Mouse (Mus musculus): ENCODE measurements around the gene Taok2. TPM values are rescaled to one million over a fixed set of nuclear protein-coding genes. Genes with fewer than 3 reads are reported as not detected.

Taok2 gene
- polyA plus RNA-seq, 1 experiment from 2014 or later = 57.2 TPM

DNA sequence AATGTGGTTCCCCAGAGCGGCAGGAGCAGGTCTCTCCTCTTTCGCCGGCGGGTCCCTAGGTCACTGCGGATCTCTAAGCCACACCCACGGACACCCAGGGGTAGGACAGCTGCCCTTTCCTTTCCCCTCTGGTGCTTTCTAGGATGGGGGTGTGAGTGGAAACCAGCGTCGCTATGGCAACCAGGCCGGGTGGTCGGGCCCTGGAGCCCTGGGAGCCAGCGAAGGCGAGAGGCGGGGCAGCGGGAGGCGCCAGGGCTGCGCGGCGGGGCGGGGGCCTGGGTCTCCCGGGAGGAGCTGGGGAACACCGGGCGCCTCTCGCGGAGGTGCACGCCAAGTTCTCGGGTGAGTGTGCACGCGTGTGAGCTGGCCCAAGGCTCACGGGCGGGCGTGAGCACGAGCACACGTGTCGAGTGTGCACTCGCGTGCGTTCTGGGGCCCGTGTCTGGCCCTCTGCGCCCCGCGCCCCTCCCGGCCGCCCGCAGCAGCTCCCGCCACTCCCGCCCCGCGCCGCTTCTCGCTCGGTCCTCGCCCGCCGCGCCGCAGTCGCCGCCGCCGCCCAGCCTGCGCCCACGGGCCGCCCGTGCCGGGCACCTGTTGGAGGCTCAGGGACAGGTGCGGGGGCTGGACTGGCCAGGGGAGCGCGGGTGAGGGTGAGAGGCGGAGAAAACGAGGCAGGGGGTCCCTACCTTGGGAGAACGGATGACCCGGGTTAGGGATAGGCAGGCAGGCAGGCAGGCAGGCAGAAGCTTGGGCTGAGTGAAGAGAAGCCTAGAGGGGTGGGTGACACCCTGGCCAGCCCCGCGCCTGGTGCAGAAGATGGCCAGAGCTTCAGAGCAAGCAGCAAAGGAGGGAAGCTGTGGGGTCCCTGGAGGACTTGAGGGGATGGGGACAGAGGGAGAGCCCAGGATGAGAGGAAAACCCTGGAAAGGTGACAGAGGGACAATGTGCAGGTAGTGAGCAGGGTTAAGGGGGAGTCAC lies 36.8 kb downstream of the Taok2 start:
- under 1% methylated on average over 59 of the region's 74 CpGs for WGBS

DNA sequence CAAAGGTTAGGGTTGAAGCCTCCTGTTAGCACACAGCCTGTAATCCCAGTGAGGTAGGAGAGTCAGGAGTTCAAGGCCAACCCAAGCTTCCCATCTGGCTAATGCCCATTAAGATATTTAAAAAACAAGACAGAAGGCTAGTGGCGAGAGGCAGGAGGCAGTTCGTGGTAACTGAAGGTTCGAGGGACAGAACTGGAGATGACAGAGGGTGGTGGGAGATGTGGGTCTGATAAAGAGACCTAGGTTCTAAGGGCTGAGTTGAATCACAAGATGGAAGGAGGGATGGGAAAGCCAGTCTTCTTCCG lies 37.4 kb downstream of the Taok2 start, which contains the start of gene Doc2a:
Doc2a (plus strand) TSS at position 301 of the 305 bp plus-strand sequence.
- 20% methylated on average over 4 of the region's 4 CpGs for WGBS
- Histone ChIP-seq H3K4me1 (replicated peaks) (peaks cover 23% of the 10 kb centered on the region), H3K27ac (0 out of 2 replicates have a peak within 1 kb of the TSS, but pooled peaks have one; percentile 23), H3K36me3 (peaks cover 10% of the 10 kb centered on the region), H3K9me3 (no peaks in the 10 kb centered on the region), H3K4me2 (peak within 1 kb of the TSS; percentile 99), H3K9ac (peak within 1 kb of the TSS; percentile 77), H3K4me3 (peak within 1 kb of the TSS; percentile 57), H3K27me3 (peaks cover 63% of the 10 kb centered on the region)
- 0 out of 2 replicates have a peak, but pooled peaks have one; percentile 6 for ATAC-seq (ENCODE audit: low FRiP score)

More for the DNA sequence above, 36.8 kb downstream of the Taok2 start:
- H3K4me3 ChIP-seq = peak overlapping the region; percentile 57
- peaks cover 17% of the 10 kb centered on the region for H3K36me3 ChIP-seq
- H3K27me3 ChIP-seq = peaks cover 63% of the 10 kb centered on the region
- H3K9me3 ChIP-seq = no peaks in the 10 kb centered on the region
- 0 out of 2 replicates have a peak overlapping the region, but pooled peaks have one; percentile 23 for H3K27ac ChIP-seq
- peak overlapping the region; percentile 77 for H3K9ac ChIP-seq
- peak; percentile 49 for ATAC-seq (ENCODE audit: low FRiP score)
- peak overlapping the region; percentile 99 for H3K4me2 ChIP-seq
- H3K4me1 ChIP-seq (replicated peaks) = peaks cover 23% of the 10 kb centered on the region

DNA sequence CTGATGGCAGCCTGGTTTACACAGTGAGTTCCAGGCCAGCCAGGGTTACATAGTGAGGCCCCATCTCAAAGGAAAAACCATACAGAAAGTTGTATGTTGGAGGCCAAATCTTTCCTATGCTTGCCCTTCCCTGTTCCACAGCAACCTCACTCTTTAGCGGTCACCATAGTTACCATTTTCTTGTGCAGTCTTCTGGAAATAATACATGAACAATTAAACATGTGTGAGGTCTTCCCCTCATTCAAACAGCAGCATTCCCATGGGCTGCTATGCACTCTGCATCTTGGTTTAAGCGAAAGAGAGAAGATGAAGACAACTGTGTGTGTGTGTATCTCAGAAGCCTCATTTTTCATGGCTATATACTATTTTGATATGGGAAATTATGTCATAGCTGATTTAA lies 39.0 kb downstream of the Taok2 start:
- no peak overlapping the region for H3K27ac ChIP-seq
- no peak for ATAC-seq (ENCODE audit: low FRiP score)
- no peak overlapping the region for H3K9ac ChIP-seq

DNA sequence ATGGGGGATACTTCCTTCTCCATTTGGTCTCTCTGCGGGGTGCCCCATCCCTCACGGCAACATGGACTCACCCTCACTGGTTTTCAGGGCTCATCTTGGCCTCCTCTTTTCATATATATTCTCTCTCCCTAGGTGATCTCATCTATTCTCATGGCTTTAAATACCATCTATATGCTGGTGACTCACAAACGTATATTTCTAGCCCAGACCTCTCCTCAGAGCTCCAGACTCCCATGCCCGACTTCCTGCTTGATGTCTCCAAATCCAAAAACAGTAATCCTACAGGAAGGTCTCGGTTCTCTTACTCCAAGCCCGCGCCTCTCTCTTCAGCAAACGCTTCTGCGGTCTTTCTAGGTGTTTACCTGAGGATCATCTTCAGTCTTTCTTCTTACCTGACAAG lies 41.2 kb downstream of the Taok2 start:
- H3K36me3 ChIP-seq = no peaks in the 10 kb centered on the region
- ATAC-seq (ENCODE audit: low FRiP score) = no peak
- peaks cover 11% of the 10 kb centered on the region for H3K4me1 ChIP-seq (replicated peaks)
- no peak overlapping the region for H3K9ac ChIP-seq
- H3K9me3 ChIP-seq = 0 out of 2 replicates have a peak, but pooled peaks cover 3% of the 10 kb centered on the region
- H3K4me2 ChIP-seq = no peak overlapping the region
- H3K27ac ChIP-seq = no peak overlapping the region
- no peak overlapping the region for H3K4me3 ChIP-seq
- H3K27me3 ChIP-seq = peaks cover 28% of the 10 kb centered on the region
- WGBS = 83% methylated on average over 9 of the region's 9 CpGs

More for the DNA sequence above, 39.0 kb downstream of the Taok2 start:
- Histone ChIP-seq H3K4me2 (no peak overlapping the region), H3K27me3 (peaks cover 50% of the 10 kb centered on the region), H3K4me1 (replicated peaks) (peaks cover 23% of the 10 kb centered on the region), H3K4me3 (no peak overlapping the region), H3K36me3 (no peaks in the 10 kb centered on the region), H3K9me3 (0 out of 2 replicates have a peak, but pooled peaks cover 3% of the 10 kb centered on the region)
- 35% methylated on average over 2 of the region's 2 CpGs for WGBS

DNA sequence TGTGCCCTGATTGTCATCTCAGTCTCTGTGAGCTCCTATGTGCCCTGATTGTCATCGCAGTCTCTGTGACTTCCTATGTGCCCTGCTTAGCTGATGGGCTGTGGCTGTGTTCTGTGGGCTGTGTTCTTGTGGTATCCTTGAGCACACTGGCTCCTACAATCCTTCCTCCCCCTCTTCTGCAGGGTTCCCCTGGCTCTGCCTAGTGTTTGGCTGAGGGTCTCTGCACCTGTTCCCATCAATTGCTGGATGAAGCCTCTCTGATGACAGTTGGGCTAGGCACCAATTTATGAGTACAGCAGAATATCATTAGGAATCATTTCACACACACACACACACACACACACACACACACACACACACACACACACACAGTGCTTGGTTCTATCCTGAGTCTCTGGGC lies 51.2 kb downstream of the Taok2 start:
- Histone ChIP-seq H3K27me3 (no peaks in the 10 kb centered on the region), H3K27ac (no peak overlapping the region), H3K4me3 (no peak overlapping the region), H3K9me3 (no peaks in the 10 kb centered on the region), H3K4me1 (replicated peaks) (peaks cover 27% of the 10 kb centered on the region), H3K9ac (no peak overlapping the region), H3K4me2 (no peak overlapping the region), H3K36me3 (peaks cover 13% of the 10 kb centered on the region)
- ATAC-seq (ENCODE audit: low FRiP score) = no peak
- 89% methylated on average over 1 of the region's 1 CpGs for WGBS

DNA sequence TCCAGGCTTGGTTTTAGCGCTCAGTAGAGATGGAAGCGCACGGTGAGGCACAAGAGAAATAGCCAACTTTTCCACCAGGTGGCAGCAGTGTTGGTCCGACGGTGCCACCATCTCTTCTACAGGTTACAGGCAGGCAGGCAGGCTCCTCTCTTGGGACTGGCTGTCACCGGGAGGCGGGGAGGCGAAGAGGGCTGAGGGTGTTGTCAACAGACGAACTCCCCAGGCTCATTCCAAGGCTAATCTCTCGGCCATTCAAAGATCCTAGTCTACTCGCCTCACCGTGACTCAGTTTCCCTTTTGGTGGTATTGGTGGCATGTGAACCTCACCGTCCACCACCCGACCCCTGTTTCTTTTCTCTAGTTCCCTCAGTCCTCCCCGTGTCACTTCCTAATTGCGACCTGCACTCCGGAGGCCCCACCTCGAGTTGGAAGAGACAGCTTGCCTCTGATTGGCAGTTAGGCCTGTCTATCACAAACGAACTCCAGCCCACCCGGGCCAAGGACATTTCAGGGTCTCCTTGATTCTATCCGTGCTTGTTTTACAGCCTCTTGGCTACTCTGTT lies 52.4 kb downstream of the Taok2 start:
- WGBS = under 1% methylated on average over 21 of the region's 21 CpGs
- peak; percentile 77 for ATAC-seq (ENCODE audit: low FRiP score)
- Histone ChIP-seq H3K4me2 (peak overlapping the region; percentile 54), H3K9ac (peak overlapping the region; percentile 49; the same call in 1 of the 2 replicates), H3K27me3 (no peaks in the 10 kb centered on the region), H3K9me3 (no peaks in the 10 kb centered on the region), H3K27ac (peak overlapping the region; percentile 24; the same call in 1 of the 2 replicates), H3K4me3 (peak overlapping the region; percentile 31), H3K4me1 (replicated peaks) (peaks cover 29% of the 10 kb centered on the region), H3K36me3 (peaks cover 19% of the 10 kb centered on the region)

DNA sequence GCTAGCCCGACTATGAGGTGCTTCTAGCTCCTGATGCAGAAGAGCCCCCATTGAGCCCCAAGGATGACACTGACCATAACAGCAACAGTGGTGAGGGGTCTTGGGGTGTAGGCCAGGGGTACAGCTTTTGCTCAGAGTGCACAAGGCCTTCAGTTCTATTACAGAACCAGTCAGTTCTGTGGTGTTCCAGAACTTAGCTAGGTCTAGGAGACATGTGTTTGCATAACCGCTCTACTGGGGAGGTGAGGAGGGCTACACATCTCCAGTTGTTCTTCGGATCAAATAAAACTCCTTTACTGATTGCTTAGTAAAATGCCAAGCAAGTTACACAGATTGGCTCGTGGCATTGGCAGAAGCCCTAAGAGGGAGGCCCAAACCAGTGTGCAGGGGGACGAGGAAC lies 53.0 kb downstream of the Taok2 start, which contains the start of gene 4930451I11Rik:
4930451I11Rik (minus strand) TSS at position 101 of the 400 bp plus-strand sequence.
- peaks cover 24% of the 10 kb centered on the region for H3K36me3 ChIP-seq
- WGBS = 58% methylated on average over 5 of the region's 5 CpGs
- H3K9me3 ChIP-seq = no peaks in the 10 kb centered on the region
- no peaks in the 10 kb centered on the region for H3K27me3 ChIP-seq
- no peak for ATAC-seq (ENCODE audit: low FRiP score)
- H3K4me1 ChIP-seq (replicated peaks) = peaks cover 33% of the 10 kb centered on the region
- H3K4me3 ChIP-seq = peak within 1 kb of the TSS; percentile 31
- H3K27ac ChIP-seq = peak within 1 kb of the TSS; percentile 24; the same call in 1 of the 2 replicates
- H3K4me2 ChIP-seq = peak within 1 kb of the TSS; percentile 54
- H3K9ac ChIP-seq = peak within 1 kb of the TSS; percentile 49; the same call in 1 of the 2 replicates

DNA sequence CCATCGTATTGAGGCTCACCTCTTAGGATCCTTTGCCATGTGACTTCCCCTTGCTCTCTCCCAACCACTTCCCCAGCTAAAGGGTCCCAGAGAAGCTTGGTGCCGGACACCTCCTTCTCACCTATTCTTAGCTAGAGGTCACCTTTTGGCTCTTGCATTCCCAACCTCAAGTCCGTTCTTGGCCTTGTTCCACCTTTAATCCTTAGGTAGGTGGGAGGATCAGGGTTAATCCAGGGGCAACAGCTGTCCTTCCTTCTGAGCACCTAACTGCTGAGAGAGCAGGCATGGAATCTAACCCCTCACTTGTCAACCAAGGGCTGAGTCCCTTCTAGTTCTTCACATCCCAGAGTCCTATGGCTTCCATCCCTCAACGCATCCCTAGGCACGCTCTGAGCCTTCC lies 58.6 kb downstream of the Taok2 start:
- H3K27me3 ChIP-seq = no peaks in the 10 kb centered on the region
- H3K4me3 ChIP-seq = no peak overlapping the region
- peak overlapping the region; percentile 87; the same call in 1 of the 2 replicates for H3K9ac ChIP-seq
- no peak overlapping the region for H3K27ac ChIP-seq
- peak overlapping the region; percentile 73; the same call in 1 of the 2 replicates for H3K4me2 ChIP-seq
- H3K9me3 ChIP-seq = no peaks in the 10 kb centered on the region
- no peak for ATAC-seq (ENCODE audit: low FRiP score)
- 78% methylated on average over 5 of the region's 5 CpGs for whole genome bisulfite sequencing
- peaks cover 66% of the 10 kb centered on the region for H3K4me1 ChIP-seq (replicated peaks)
- H3K36me3 ChIP-seq = peaks cover 27% of the 10 kb centered on the region

DNA sequence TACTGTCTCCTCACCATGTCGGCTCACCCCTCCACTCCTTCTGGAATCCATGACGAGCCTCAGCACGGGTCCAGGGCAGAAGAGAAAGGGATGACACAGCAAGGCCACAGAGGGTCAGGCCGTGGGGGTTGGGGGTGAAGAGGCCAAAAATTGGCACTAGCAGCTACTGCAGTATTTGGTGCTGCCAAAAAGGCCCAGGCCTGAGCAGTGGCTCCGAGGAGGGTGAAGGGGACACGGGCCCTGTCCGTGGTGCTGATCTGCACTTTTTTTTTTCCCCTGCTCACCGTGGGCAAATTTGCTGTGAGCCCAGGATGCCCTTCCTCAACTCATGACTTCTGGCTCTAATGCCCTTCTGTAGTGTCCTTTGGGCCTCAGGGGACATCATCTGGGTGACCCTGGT lies 59.1 kb downstream of the Taok2 start:
- WGBS = 31% methylated on average over 8 of the region's 8 CpGs
- H3K9ac ChIP-seq = peak overlapping the region; percentile 87

DNA sequence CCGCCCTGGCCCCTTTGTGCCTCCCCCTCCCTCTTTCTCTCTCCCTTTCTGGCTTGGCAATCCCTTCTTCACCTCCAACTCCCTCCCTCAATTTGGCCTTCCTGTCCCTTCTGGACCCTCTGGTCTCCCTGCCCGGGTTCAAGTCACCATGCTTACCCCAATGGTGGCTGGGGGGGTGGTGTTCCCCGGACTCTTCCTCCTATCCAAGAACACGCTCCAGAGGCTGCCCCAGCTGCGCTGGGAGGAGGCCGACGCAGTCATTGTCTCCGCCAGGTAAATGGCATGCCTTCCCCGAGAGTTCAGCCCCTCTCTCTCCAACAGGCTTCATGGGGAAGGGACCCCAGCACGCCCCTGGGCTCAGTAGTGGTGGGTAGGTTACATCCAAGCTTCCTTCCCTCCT lies 60.6 kb downstream of the Taok2 start:
- WGBS = 11% methylated on average over 9 of the region's 10 CpGs
- Histone ChIP-seq H3K4me3 (peak overlapping the region; percentile 70), H3K4me2 (peak overlapping the region; percentile 73), H3K9me3 (no peaks in the 10 kb centered on the region), H3K4me1 (replicated peaks) (peaks cover 54% of the 10 kb centered on the region), H3K9ac (peak overlapping the region; percentile 87), H3K27ac (peak overlapping the region; percentile 93), H3K36me3 (peaks cover 20% of the 10 kb centered on the region), H3K27me3 (no peaks in the 10 kb centered on the region)
- 0 out of 2 replicates have a peak, but pooled peaks have one; percentile 1 for ATAC-seq (ENCODE audit: low FRiP score)

More for the DNA sequence above, 59.1 kb downstream of the Taok2 start:
- H3K9me3 ChIP-seq = no peaks in the 10 kb centered on the region
- no peaks in the 10 kb centered on the region for H3K27me3 ChIP-seq
- H3K27ac ChIP-seq = no peak overlapping the region
- H3K4me2 ChIP-seq = peak overlapping the region; percentile 73
- H3K4me1 ChIP-seq (replicated peaks) = peaks cover 66% of the 10 kb centered on the region
- no peak for ATAC-seq (ENCODE audit: low FRiP score)
- H3K36me3 ChIP-seq = peaks cover 27% of the 10 kb centered on the region
- peak overlapping the region; percentile 70 for H3K4me3 ChIP-seq

DNA sequence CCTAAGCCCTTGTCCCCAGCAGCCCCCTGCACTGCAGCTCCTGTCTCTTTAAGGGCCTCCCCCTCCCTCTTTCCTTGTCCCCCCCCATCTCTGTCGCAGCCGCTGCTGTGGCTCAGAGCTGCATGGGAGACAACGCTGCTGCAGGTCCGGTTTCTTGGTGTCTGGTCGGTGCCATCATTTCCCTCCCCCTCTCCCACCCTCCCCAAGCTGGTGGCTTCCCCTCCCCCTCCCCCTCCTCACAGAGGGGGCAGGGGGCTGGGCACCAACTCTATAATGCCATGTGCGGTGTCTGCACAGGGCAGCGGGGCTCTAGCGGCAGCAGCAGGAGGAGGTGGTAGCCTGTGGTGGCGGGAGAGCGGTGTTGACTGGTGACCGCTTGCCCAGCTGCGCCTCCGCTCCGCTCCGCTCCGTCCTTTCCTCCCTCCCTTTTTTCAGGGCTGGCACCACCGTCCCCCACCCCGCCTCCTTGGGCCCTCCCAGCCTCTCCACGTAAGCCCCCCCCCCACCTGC lies 61.2 kb downstream of the Taok2 start:
- Histone ChIP-seq H3K4me3 (peak overlapping the region; percentile 70), H3K9me3 (no peaks in the 10 kb centered on the region), H3K9ac (peak overlapping the region; percentile 87), H3K4me1 (replicated peaks) (peaks cover 48% of the 10 kb centered on the region), H3K27ac (peak overlapping the region; percentile 93), H3K4me2 (peak overlapping the region; percentile 73), H3K27me3 (no peaks in the 10 kb centered on the region), H3K36me3 (peaks cover 13% of the 10 kb centered on the region; the same call in 1 of the 2 replicates)
- ATAC-seq (ENCODE audit: low FRiP score) = peak; percentile 84
- under 1% methylated on average over 15 of the region's 19 CpGs for WGBS

DNA sequence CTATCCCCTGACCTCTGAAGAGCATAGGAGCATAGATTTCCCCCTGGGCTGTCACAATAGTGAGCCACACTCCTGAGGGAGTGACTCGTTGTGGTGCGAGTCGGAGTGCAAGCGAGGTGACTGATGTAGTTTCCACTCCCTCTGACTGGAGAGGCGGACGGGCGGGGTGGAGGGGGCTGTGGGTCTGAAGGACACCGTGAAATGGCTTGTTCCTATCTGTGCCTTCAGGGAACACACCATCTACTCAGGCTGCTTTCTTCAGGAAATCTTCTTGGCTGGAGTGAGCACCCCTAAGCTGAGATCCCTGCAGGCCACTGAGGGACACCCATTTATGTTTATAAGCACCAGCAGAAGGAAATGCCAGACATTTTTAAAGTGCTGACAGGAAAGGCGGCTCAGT lies 61.8 kb downstream of the Taok2 start:
- no peaks in the 10 kb centered on the region for H3K9me3 ChIP-seq
- ATAC-seq (ENCODE audit: low FRiP score) = peak; percentile 50
- peak overlapping the region; percentile 73 for H3K4me2 ChIP-seq
- WGBS = 3% methylated on average over 9 of the region's 9 CpGs
- H3K36me3 ChIP-seq = 0 out of 2 replicates have a peak, but pooled peaks cover 13% of the 10 kb centered on the region
- H3K27ac ChIP-seq = peak overlapping the region; percentile 93
- no peaks in the 10 kb centered on the region for H3K27me3 ChIP-seq
- H3K9ac ChIP-seq = peak overlapping the region; percentile 87
- H3K4me1 ChIP-seq (replicated peaks) = peaks cover 46% of the 10 kb centered on the region
- peak overlapping the region; percentile 70 for H3K4me3 ChIP-seq

All from hindbrain, embryonic 13.5 days (tissue).